Mouse (Mus musculus): Measurements from ENCODE around the gene Rnf19b. TPM values are rescaled to one million over a fixed set of nuclear protein-coding genes. Genes with fewer than 3 reads are reported as not detected.

Gene Rnf19b
- total RNA-seq (2015) (24.5 and 29.0 TPM in 2 replicates), total RNA-seq (2017) (44.3 and 49.5 TPM in 2 replicates)

- ATAC-seq (replicated peaks; ENCODE audit: poor library complexity): peak; percentile 10
Observed at GRCm38 (mm10) chr4:129058207-129059092, at the start of gene Rnf19b. Rnf19b (plus strand) TSS chr4:129058271.

- ATAC-seq (replicated peaks; ENCODE audit: poor library complexity): peak; percentile 75
Observed at GRCm38 (mm10) chr4:129008672-129009071, 49.4 kb upstream of the Rnf19b start.

GRCm38 (mm10) chr4:129009521-129009920, 48.5 kb upstream of the Rnf19b start:
- ATAC-seq (replicated peaks; ENCODE audit: poor library complexity): no peak

GRCm38 (mm10) chr4:129011604-129012121, 46.4 kb upstream of the Rnf19b start:
- peak; percentile 56 for ATAC-seq (replicated peaks; ENCODE audit: poor library complexity)

GRCm38 (mm10) chr4:129013151-129013864, 44.8 kb upstream of the Rnf19b start:
- ATAC-seq (replicated peaks; ENCODE audit: poor library complexity): no peak

- no peak for ATAC-seq (replicated peaks; ENCODE audit: poor library complexity)
Observed at GRCm38 (mm10) chr4:129016329-129016728, 41.7 kb upstream of the Rnf19b start.

GRCm38 (mm10) chr4:129017150-129017549, 40.9 kb upstream of the Rnf19b start:
- peak; percentile 12 for ATAC-seq (replicated peaks; ENCODE audit: poor library complexity)

- 0 out of 2 replicates have a peak, but pooled peaks have one; percentile 26 for ATAC-seq (replicated peaks; ENCODE audit: poor library complexity)
Observed at GRCm38 (mm10) chr4:129018788-129019435, 39.2 kb upstream of the Rnf19b start.

- no peak for ATAC-seq (replicated peaks; ENCODE audit: poor library complexity)
Observed at GRCm38 (mm10) chr4:129019788-129020187, 38.3 kb upstream of the Rnf19b start.

GRCm38 (mm10) chr4:129020454-129020853, 37.6 kb upstream of the Rnf19b start:
- ATAC-seq (replicated peaks; ENCODE audit: poor library complexity): 0 out of 2 replicates have a peak, but pooled peaks have one; percentile 22

- ATAC-seq (replicated peaks; ENCODE audit: poor library complexity): no peak
Observed at GRCm38 (mm10) chr4:129021426-129021825, 36.6 kb upstream of the Rnf19b start.

- no peak for ATAC-seq (replicated peaks; ENCODE audit: poor library complexity)
Observed at GRCm38 (mm10) chr4:129021886-129022285, 36.2 kb upstream of the Rnf19b start.

GRCm38 (mm10) chr4:129023884-129024283, 34.2 kb upstream of the Rnf19b start:
- peak; percentile 21; the same call in 1 of the 2 replicates for ATAC-seq (replicated peaks; ENCODE audit: poor library complexity)

- peak; percentile 93 for ATAC-seq (replicated peaks; ENCODE audit: poor library complexity)
Observed at GRCm38 (mm10) chr4:129024775-129025174, 33.3 kb upstream of the Rnf19b start.

GRCm38 (mm10) chr4:129025707-129026106, 32.4 kb upstream of the Rnf19b start:
- ATAC-seq (replicated peaks; ENCODE audit: poor library complexity): no peak

GRCm38 (mm10) chr4:129030746-129031145, 27.3 kb upstream of the Rnf19b start:
- no peak for ATAC-seq (replicated peaks; ENCODE audit: poor library complexity)

- ATAC-seq (replicated peaks; ENCODE audit: poor library complexity): no peak
Observed at GRCm38 (mm10) chr4:129031408-129031965, 26.6 kb upstream of the Rnf19b start.

- peak; percentile 64 for ATAC-seq (replicated peaks; ENCODE audit: poor library complexity)
Observed at GRCm38 (mm10) chr4:129032133-129032962, 25.7 kb upstream of the Rnf19b start.
